Mouse (Mus musculus) stomach, embryonic 14.5 days (tissue): ENCODE measurements around the gene Gng7. TPM values are rescaled to one million over a fixed set of nuclear protein-coding genes. Genes with fewer than 3 reads are reported as not detected.

Experiments used
- ATAC-seq: fragments of 200-750 bp; cut with Nextera tagmentation; 2 replicates; pipeline ENCODE4 v1.8.0; 2017; ENCODE audit warnings: low read depth, moderate TSS enrichment; ENCODE audit not compliant: insufficient number of reproducible peaks, insufficient read depth, low FRiP score
- H3K27ac ChIP-seq: fragments of 300-500 bp; sonication (generic); 2 replicates; pipeline ENCODE4 v1.5.1; 2014; ENCODE audit warnings: mild to moderate bottlenecking, low read length, moderate library complexity, mixed read lengths
- H3K27me3 ChIP-seq: fragments of 300-500 bp; sonication (generic); 2 replicates; pipeline ENCODE4 v1.6.1; 2014; ENCODE audit warnings: low read length, control low read depth, mixed read lengths; ENCODE audit not compliant: control insufficient read depth, insufficient read depth
- H3K36me3 ChIP-seq: fragments of 300-500 bp; sonication (generic); 2 replicates; pipeline ENCODE4 v1.6.1; 2014; ENCODE audit warnings: mild to moderate bottlenecking, control low read depth, low read length, moderate library complexity, mixed read lengths; ENCODE audit not compliant: control insufficient read depth, insufficient read depth
- H3K4me1 ChIP-seq: fragments of 300-500 bp; sonication (generic); 2 replicates; pipeline ENCODE4 v1.6.1; 2014; ENCODE audit warnings: low read length, control low read depth, mixed read lengths; ENCODE audit not compliant: control insufficient read depth, insufficient read depth
- H3K4me2 ChIP-seq: fragments of 300-500 bp; sonication (generic); replicated peaks from 2 replicates; pipeline ENCODE4 v1.6.1; 2014; ENCODE audit warnings: low read depth, low read length, control low read depth
- H3K4me3 ChIP-seq: fragments of 300-500 bp; sonication (generic); 2 replicates; pipeline ENCODE4 v1.5.1; 2014; ENCODE audit warnings: low read depth, low read length, control low read depth
- H3K9ac ChIP-seq: fragments of 300-500 bp; sonication (generic); replicated peaks from 2 replicates; pipeline ENCODE4 v1.6.1; 2014; ENCODE audit warnings: low read depth, mild to moderate bottlenecking, control low read depth, low read length, moderate library complexity, mixed read lengths
- H3K9me3 ChIP-seq: fragments of 300-500 bp; sonication (generic); 2 replicates; pipeline ENCODE4 v1.6.1; 2016; ENCODE audit warnings: low read depth, low read length, control low read depth; ENCODE audit not compliant: control insufficient read depth
- WGBS: fragments of 180-500 bp; shearing (Covaris S2); extraction: QIAGEN DNeasy Blood & Tissue Kit; methylation state at CpG from one replicate; pipeline ENCODE4 v1.1.7; 2014; 5-methylcytosine and 5-hydroxymethylcytosine counted together
- polyA plus RNA-seq: library from polyadenylated mRNA; unstranded; fragments of >200 nt; fragmentation: Nextera tagmentation; extraction: Ambion mirVana; gene quantifications from 2 replicates; pipeline ENCODE4 v1.2.1, GENCODE M21; 2014

Gene Gng7
- polyA plus RNA-seq, 1 experiment from 2014 or later: 4.7 TPM

- no peaks in the 10 kb centered on the region for H3K9me3 ChIP-seq
- ATAC-seq: peak; percentile 83
- 15% methylated on average over 10 of the region's 10 CpGs for WGBS
- no peak overlapping the region for H3K4me3 ChIP-seq
- H3K27ac ChIP-seq: no peak overlapping the region
- H3K36me3 ChIP-seq: no peaks in the 10 kb centered on the region
- peaks cover 9% of the 10 kb centered on the region; the same call in 1 of the 2 replicates for H3K27me3 ChIP-seq
- H3K9ac ChIP-seq: no peak overlapping the region
- 0 out of 2 replicates have a peak, but pooled peaks cover 5% of the 10 kb centered on the region for H3K4me1 ChIP-seq
- no peak overlapping the region for H3K4me2 ChIP-seq
These were observed 26.9 kb downstream of the Gng7 start for GRCm38 (mm10) chr10:80987709-80988441.

GRCm38 (mm10) chr10:80986754-80987153, 28.0 kb downstream of the Gng7 start:
- H3K36me3 ChIP-seq: no peaks in the 10 kb centered on the region
- no peak overlapping the region for H3K27ac ChIP-seq
- 0 out of 2 replicates have a peak, but pooled peaks cover 5% of the 10 kb centered on the region for H3K4me1 ChIP-seq
- peaks cover 9% of the 10 kb centered on the region; the same call in 1 of the 2 replicates for H3K27me3 ChIP-seq
- no peaks in the 10 kb centered on the region for H3K9me3 ChIP-seq
- no peak overlapping the region for H3K4me3 ChIP-seq
- ATAC-seq: no peak
- 78% methylated on average over 6 of the region's 6 CpGs for WGBS
- H3K4me2 ChIP-seq: no peak overlapping the region
- H3K9ac ChIP-seq: no peak overlapping the region

GRCm38 (mm10) chr10:80985970-80986701, 28.6 kb downstream of the Gng7 start:
- Histone ChIP-seq H3K27me3 (peaks cover 9% of the 10 kb centered on the region; the same call in 1 of the 2 replicates), H3K27ac (no peak overlapping the region), H3K4me3 (peak overlapping the region; percentile 19), H3K4me1 (0 out of 2 replicates have a peak, but pooled peaks cover 5% of the 10 kb centered on the region), H3K9me3 (no peaks in the 10 kb centered on the region), H3K36me3 (no peaks in the 10 kb centered on the region), H3K9ac (no peak overlapping the region), H3K4me2 (peak overlapping the region; percentile 47)
- ATAC-seq: no peak
- WGBS: 35% methylated on average over 13 of the region's 13 CpGs

- H3K4me1 ChIP-seq: 0 out of 2 replicates have a peak, but pooled peaks cover 5% of the 10 kb centered on the region
- 11% methylated on average over 37 of the region's 37 CpGs for WGBS
- H3K36me3 ChIP-seq: no peaks in the 10 kb centered on the region
- no peaks in the 10 kb centered on the region for H3K9me3 ChIP-seq
- no peak overlapping the region for H3K27ac ChIP-seq
- no peak for ATAC-seq
- no peak overlapping the region for H3K9ac ChIP-seq
- H3K27me3 ChIP-seq: peaks cover 9% of the 10 kb centered on the region; the same call in 1 of the 2 replicates
- H3K4me3 ChIP-seq: peak overlapping the region; percentile 19
- peak overlapping the region; percentile 47 for H3K4me2 ChIP-seq
These were observed 29.3 kb downstream of the Gng7 start for GRCm38 (mm10) chr10:80985241-80985969.

GRCm38 (mm10) chr10:80984223-80984622, 30.5 kb downstream of the Gng7 start:
- H3K4me1 ChIP-seq: 0 out of 2 replicates have a peak, but pooled peaks cover 5% of the 10 kb centered on the region
- H3K4me2 ChIP-seq: no peak overlapping the region
- H3K4me3 ChIP-seq: no peak overlapping the region
- H3K36me3 ChIP-seq: no peaks in the 10 kb centered on the region
- no peak for ATAC-seq
- H3K27me3 ChIP-seq: peaks cover 9% of the 10 kb centered on the region; the same call in 1 of the 2 replicates
- no peaks in the 10 kb centered on the region for H3K9me3 ChIP-seq
- no peak overlapping the region for H3K9ac ChIP-seq
- no peak overlapping the region for H3K27ac ChIP-seq
- WGBS: 87% methylated on average over 12 of the region's 12 CpGs

GRCm38 (mm10) chr10:80982381-80982780, 32.4 kb downstream of the Gng7 start:
- 0 out of 2 replicates have a peak, but pooled peaks cover 3% of the 10 kb centered on the region for H3K4me1 ChIP-seq
- no peaks in the 10 kb centered on the region for H3K36me3 ChIP-seq
- no peak for ATAC-seq
- H3K9ac ChIP-seq: no peak overlapping the region
- no peak overlapping the region for H3K4me3 ChIP-seq
- WGBS: 56% methylated on average over 4 of the region's 4 CpGs
- peaks cover 9% of the 10 kb centered on the region; the same call in 1 of the 2 replicates for H3K27me3 ChIP-seq
- H3K27ac ChIP-seq: no peak overlapping the region
- no peaks in the 10 kb centered on the region for H3K9me3 ChIP-seq
- no peak overlapping the region for H3K4me2 ChIP-seq

- H3K27ac ChIP-seq: no peak overlapping the region
- H3K4me3 ChIP-seq: no peak overlapping the region
- no peaks in the 10 kb centered on the region for H3K9me3 ChIP-seq
- 0 out of 2 replicates have a peak, but pooled peaks cover 3% of the 10 kb centered on the region for H3K4me1 ChIP-seq
- no peak overlapping the region for H3K4me2 ChIP-seq
- ATAC-seq: no peak
- no peaks in the 10 kb centered on the region for H3K36me3 ChIP-seq
- no peak overlapping the region for H3K9ac ChIP-seq
- H3K27me3 ChIP-seq: peaks cover 9% of the 10 kb centered on the region; the same call in 1 of the 2 replicates
- WGBS: 61% methylated on average over 7 of the region's 7 CpGs
These were observed 33.1 kb downstream of the Gng7 start for GRCm38 (mm10) chr10:80981564-80982112.

- Histone ChIP-seq H3K9me3 (no peaks in the 10 kb centered on the region), H3K4me3 (no peak overlapping the region), H3K4me1 (peaks cover 11% of the 10 kb centered on the region; the same call in 1 of the 2 replicates), H3K27me3 (no peaks in the 10 kb centered on the region), H3K9ac (no peak overlapping the region), H3K27ac (no peak overlapping the region), H3K4me2 (no peak overlapping the region), H3K36me3 (no peaks in the 10 kb centered on the region)
- 77% methylated on average over 11 of the region's 11 CpGs for WGBS
- ATAC-seq: no peak
These were observed 39.3 kb downstream of the Gng7 start for GRCm38 (mm10) chr10:80975478-80975877.
